Comparison of ENCODE assay signal across 14 mouse cellular contexts in genomic region chr8:61397139-61397538, GRCm38 (mm10).
DNase-seq lines count a peak whose midpoint lies in the region; ATAC-seq and TF ChIP-seq lines count a peak whose summit lies in the region.
"Had no signal": no experiment of that assay in that cellular context is flagged by ENCODE, and none has a peak within 500 bp of the region (broad histone marks: within the 10 kb centered on the region; RNA-seq: fewer than 3 reads in every experiment).

No protein-coding gene starts in this region.

- TF ChIP-seq POLR2A in thymus, adult 2 months (IDR thresholded peaks at IDR 0.05; ENCODE audit: control insufficient read depth, extremely low read depth, insufficient read depth, low read length, poor library complexity), result no peak

- no peak overlapping the region for H3K9ac ChIP-seq in heart, embryonic 12.5 days
- no peak overlapping the region for H3K9ac ChIP-seq in intestine, postnatal 0 days (ENCODE audit: low read depth, low read length)
- H3K9ac ChIP-seq: forebrain, postnatal 0 days; hindbrain, embryonic 15.5 days had no signal

- no peaks in the 10 kb centered on the region for H3K36me3 ChIP-seq in heart, embryonic 12.5 days
- H3K36me3 ChIP-seq in intestine, postnatal 0 days (ENCODE audit: control insufficient read depth, insufficient read depth), result peaks cover 9% of the 10 kb centered on the region
- no peaks in the 10 kb centered on the region for H3K36me3 ChIP-seq in thymus, adult 2 months (ENCODE audit: control insufficient read depth, insufficient read depth, low read length)
- H3K36me3 ChIP-seq: hindbrain, embryonic 15.5 days had no signal

- H3K27ac ChIP-seq in heart, embryonic 12.5 days (ENCODE audit: poor library complexity, severe bottlenecking), result peak overlapping the region; percentile 25; the same call in 1 of the 2 replicates
- 0 out of 2 replicates have a peak overlapping the region, but pooled peaks have one; percentile 51 for H3K27ac ChIP-seq in intestine, postnatal 0 days (ENCODE audit: low read depth, low read length)
- H3K27ac ChIP-seq in thymus, adult 2 months (ENCODE audit: control insufficient read depth, insufficient read depth, low read length), result no peak overlapping the region
- H3K27ac ChIP-seq in gastrocnemius, adult 2 months, result no peak overlapping the region
- H3K27ac ChIP-seq: embryonic facial prominence, embryonic 10.5 days; hindbrain, embryonic 15.5 days had no signal

- H3K4me2 ChIP-seq in heart, embryonic 12.5 days, result no peak overlapping the region
- H3K4me2 ChIP-seq in intestine, postnatal 0 days (replicated peaks; ENCODE audit: low read depth), result 0 out of 2 replicates have a peak overlapping the region, but pooled peaks have one; percentile 21
- H3K4me2 ChIP-seq: hindbrain, embryonic 15.5 days had no signal

- peaks cover 26% of the 10 kb centered on the region for H3K4me1 ChIP-seq in heart, embryonic 12.5 days (replicated peaks)
- H3K4me1 ChIP-seq in intestine, postnatal 0 days (replicated peaks; ENCODE audit: control insufficient read depth, insufficient read depth, low read length), result peaks cover 5% of the 10 kb centered on the region; the same call in 1 of the 2 replicates
- H3K4me1 ChIP-seq in thymus, adult 2 months (replicated peaks; ENCODE audit: control insufficient read depth, insufficient read depth, low read length), result no peaks in the 10 kb centered on the region
- H3K4me1 ChIP-seq: embryonic facial prominence, embryonic 10.5 days; hindbrain, embryonic 15.5 days had no signal

- H3K9me3 ChIP-seq in heart, embryonic 12.5 days (replicated peaks), result no peaks in the 10 kb centered on the region
- H3K9me3 ChIP-seq in intestine, postnatal 0 days (ENCODE audit: control insufficient read depth), result no peaks in the 10 kb centered on the region
- H3K9me3 ChIP-seq: embryonic facial prominence, embryonic 10.5 days; hindbrain, embryonic 15.5 days had no signal

- TF ChIP-seq CTCF in intestine, postnatal 0 days (IDR thresholded peaks at IDR 0.05; ENCODE audit: low read depth), result no peak
- TF ChIP-seq CTCF in thymus, adult 2 months (IDR thresholded peaks at IDR 0.05; ENCODE audit: borderline replicate concordance, control insufficient read depth, extremely low read depth, insufficient read depth, low read length, poor library complexity), result no peak
- TF ChIP-seq CTCF in gastrocnemius, adult 2 months (IDR thresholded peaks at IDR 0.05), result no peak

- ATAC-seq in heart, embryonic 12.5 days (ENCODE audit: insufficient number of reproducible peaks, low FRiP score), result peak; percentile 79
- peak; percentile 93 for ATAC-seq in intestine, postnatal 0 days

- intact Hi-C loops in heart, postnatal 36 days (cut with DNase I), result no loop called here
- intact Hi-C loops in gastrocnemius, adult 2 months (cut with DNase I), result no loop called here

- H3K27me3 ChIP-seq in heart, embryonic 12.5 days (replicated peaks), result no peaks in the 10 kb centered on the region
- no peaks in the 10 kb centered on the region for H3K27me3 ChIP-seq in intestine, postnatal 0 days (replicated peaks; ENCODE audit: control insufficient read depth, insufficient read depth, low read length)
- H3K27me3 ChIP-seq in thymus, adult 2 months (ENCODE audit: control insufficient read depth, insufficient read depth, low read length), result no peaks in the 10 kb centered on the region
- H3K27me3 ChIP-seq: CH12.LX; hindbrain, embryonic 15.5 days had no signal

- 7% methylated on average over 2 of the region's 2 CpGs for WGBS in heart, embryonic 12.5 days
- 10% methylated on average over 2 of the region's 2 CpGs for WGBS in intestine, postnatal 0 days
- whole genome bisulfite sequencing in thymus, adult 2 months, result 80% methylated on average over 2 of the region's 2 CpGs

- H3K4me3 ChIP-seq in heart, embryonic 12.5 days, result no peak overlapping the region
- no peak overlapping the region for H3K4me3 ChIP-seq in intestine, postnatal 0 days (ENCODE audit: low read depth, low read length)
- no peak overlapping the region for H3K4me3 ChIP-seq in thymus, adult 2 months (ENCODE audit: control insufficient read depth, insufficient read depth, low read length)
- no peak overlapping the region for H3K4me3 ChIP-seq in gastrocnemius, adult 2 months
- H3K4me3 ChIP-seq: embryonic facial prominence, embryonic 10.5 days; hindbrain, embryonic 15.5 days had no signal

- DNase-seq in heart, postnatal 36 days, result no peak
- peak; percentile 29 for DNase-seq in adrenal gland, postnatal 14 days
- peak; percentile 39 for DNase-seq in lung, postnatal 36 days
- no peak for DNase-seq in frontal cortex, adult 2 months (ENCODE audit: extremely low spot score in 1 of 2, low spot score in 1 of 2)
- DNase-seq in thymus, adult 2 months, result no peak
- no peak for DNase-seq in gastrocnemius, adult 2 months
- DNase-seq: cerebellum, adult 18-20 months; forebrain, postnatal 0 days; layer of hippocampus, adult 9-11 months had no signal

Comparison
In these comparisons a context has a peak if more than half of its experiments do, and no peak if none do; other contexts are left out.
1. H3K27ac ChIP-seq: peak in heart, embryonic 12.5 days (single experiment) and intestine, postnatal 0 days (single experiment); none in thymus, adult 2 months (single experiment) and gastrocnemius, adult 2 months (single experiment).
2. DNase-seq: peak in adrenal gland, postnatal 14 days (single experiment) and lung, postnatal 36 days (single experiment); none in heart, postnatal 36 days (0 of 2), frontal cortex, adult 2 months (0 of 2), thymus, adult 2 months (single experiment) and gastrocnemius, adult 2 months (single experiment).